Mouse (Mus musculus): Measurements from ENCODE around the gene Cdk18.
"Not testable (repeated sequence)": the region's sequence is repeated elsewhere in the genome, so short reads cannot be mapped to it uniquely, and the experiment has no call there.

Cdk18 gene

GRCm38 (mm10) chr1:132139416-132139864 lies at the start of gene Cdk18:
Gene Cdk18, minus strand, starts transcription at chr1:132139684.
- DNase-seq, result peak in 1 of 2 experiments; percentile 17

DNA sequence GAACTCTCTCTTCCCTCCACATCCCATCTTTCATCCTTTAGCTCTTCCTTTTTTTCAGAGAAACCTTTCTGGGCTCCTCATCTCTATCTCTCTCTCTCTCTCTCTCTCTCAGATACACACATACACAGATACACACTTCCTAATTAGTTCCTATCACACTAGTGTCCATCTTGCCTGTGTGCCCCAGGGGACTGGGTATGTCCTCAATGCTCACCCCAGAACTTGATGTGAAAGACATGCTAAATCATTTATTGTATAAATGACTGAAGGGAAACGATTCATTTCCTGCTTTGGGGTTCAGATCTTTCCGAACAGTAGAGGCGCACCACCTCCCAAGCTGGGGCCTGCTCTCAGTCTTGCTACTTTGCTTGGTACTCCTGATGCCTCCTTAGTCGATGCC lies 49.7 kb upstream of the Cdk18 start:
- no peak for DNase-seq

DNA sequence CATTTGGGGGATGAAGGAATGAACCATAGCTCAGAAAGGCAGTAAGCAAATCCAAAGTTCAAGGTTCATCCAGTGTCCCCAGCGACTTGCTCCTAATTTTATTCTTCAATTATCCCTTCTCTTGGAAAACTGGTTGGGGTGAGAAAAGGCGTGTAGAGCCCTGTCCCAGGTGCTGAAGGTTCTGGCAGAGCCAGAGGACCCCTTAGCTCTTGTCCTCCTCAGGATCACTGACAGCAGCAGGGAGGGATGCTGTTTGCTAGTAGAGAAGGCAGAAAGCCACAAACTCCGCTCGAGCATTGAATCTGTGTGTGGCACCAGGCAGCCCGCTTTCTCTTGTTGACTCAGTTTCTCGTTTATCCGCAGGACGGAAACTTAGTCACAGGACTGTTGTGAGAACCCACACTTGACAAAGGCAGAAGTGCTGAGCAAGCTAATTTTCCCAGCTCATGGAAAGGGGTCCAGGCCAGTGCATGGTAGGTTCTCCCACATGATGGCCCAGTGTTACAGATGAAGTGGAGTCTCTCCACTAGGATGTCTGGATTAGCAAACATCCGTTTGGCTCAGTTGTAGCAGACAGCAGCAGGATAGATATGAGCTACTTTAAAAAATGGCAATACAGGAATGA lies 49.1 kb upstream of the Cdk18 start:
- DNase-seq, result no peak

GRCm38 (mm10) chr1:132186303-132186702 lies 46.8 kb upstream of the Cdk18 start:
- DNase-seq, result no peak

- no peak for DNase-seq
Observed at GRCm38 (mm10) chr1:132171619-132172018, 32.1 kb upstream of the Cdk18 start.

- no peak for DNase-seq
Observed at GRCm38 (mm10) chr1:132170698-132171097, 31.2 kb upstream of the Cdk18 start.

DNA sequence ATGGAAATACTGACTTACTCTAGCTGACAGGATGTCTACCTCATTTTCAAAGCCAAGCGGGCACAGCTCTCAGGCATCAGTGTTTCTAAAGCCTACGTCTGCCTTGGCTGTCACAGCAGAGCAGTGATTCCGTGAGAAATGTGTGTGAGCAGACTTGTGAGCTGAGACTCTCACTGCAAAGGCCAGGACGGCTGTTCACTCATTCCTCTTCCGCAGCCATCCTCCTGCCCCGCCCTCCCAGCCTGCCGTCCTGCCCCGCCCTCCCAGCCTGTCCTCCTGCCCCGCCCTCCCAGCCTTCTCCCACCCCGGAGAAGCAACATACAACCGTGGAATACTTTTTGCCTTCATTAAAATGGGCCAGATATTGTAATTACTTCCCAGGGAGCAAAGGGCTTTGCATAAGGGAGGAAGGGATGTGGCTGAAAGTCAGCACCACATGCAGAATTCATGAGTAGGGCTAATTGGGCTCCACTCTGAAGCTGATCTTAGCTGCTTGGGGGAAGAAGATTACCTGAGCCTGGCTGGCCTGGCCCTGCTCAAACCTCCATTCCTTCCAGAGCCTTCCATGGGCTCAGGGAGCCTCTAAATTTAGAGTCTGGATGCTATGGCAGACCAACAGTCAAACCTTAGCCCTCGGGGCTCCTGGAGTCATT lies 28.8 kb upstream of the Cdk18 start:
- DNase-seq, result no peak

DNA sequence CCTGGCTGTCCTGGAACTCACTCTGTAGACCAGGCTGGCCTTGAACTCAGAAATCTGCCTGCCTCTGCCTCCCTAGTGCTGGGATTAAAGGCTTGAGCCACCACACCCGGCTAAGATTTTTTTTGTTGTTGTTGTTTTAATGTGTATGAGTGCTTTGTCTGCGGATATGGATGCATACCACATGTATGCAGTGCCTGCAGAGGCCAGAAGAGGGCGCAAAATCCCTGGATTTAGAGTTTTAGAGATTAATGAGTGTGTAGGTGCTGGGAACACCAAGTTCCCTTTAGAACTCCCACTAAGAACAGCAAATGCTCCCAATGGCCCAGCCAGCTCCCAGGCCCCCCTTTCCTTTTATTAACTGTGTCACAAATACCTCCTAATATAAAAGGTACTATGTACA lies 26.4 kb upstream of the Cdk18 start:
- peak in 1 of 2 experiments; percentile 28 for DNase-seq

DNA sequence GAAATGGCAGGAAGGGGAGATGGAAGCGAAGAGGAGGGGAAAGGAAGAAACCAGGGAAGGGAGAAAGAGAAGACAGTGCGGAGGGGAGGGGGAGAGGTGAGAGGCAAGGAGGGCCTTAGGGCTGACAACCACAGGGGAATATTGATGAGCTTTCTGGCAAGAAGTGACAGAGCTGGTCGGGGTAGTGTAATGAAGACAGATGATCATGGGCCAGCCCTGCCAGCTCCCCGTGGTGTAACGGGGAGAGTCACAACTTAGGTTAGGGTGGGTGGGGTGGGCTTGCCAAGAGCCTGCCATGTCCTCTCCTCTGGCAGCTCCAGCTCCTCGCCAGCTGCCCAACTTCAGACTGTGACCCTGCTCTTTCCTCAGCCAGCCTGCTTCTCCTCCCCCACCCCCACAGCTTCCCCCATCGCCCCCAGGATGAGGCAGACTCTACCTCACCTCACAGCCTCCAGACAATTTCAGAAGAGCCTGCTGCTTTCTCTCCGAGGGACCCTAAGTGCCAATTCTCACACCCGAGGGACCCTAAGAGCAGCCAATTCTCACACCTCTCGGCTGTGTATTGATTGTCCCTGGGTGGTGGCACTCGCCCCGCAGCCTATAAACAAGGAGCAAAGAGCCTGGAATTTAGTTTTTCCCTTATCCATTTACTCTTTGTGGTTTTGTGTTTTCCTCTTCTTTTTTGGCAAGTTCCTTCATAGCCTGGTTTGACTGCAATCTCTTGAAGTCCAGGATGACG lies 25.5 kb upstream of the Cdk18 start:
- DNase-seq, result no peak

DNA sequence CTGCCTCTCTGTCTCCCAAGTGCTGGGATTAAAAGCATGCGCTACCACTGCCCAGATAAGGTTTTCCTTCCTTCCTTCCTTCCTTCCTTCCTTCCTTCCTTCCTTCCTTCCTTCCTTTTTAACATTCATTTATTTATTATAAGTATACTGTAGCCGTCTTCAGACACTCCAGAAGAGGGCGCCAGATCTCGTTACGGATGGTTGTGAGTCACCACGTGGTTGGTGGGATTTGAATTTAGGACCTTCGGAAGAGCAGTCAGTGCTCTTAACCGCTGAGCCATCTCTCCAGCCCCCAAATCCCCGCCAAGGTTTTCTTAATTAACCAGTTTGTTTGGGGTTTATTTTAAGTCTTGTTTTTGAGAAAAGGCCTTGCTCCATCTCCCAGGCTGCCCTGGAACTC lies 23.1 kb upstream of the Cdk18 start:
- not testable (repeated sequence) for DNase-seq

GRCm38 (mm10) chr1:132161211-132161880 lies 21.9 kb upstream of the Cdk18 start:
- no peak for DNase-seq

- no peak for DNase-seq
Observed at GRCm38 (mm10) chr1:132159681-132160080, 20.2 kb upstream of the Cdk18 start.

- DNase-seq, result no peak
Observed at GRCm38 (mm10) chr1:132158741-132159140, 19.3 kb upstream of the Cdk18 start.

GRCm38 (mm10) chr1:132157808-132158207 lies 18.3 kb upstream of the Cdk18 start:
- no peak for DNase-seq

GRCm38 (mm10) chr1:132157016-132157781 lies 17.7 kb upstream of the Cdk18 start:
- peak; percentile 48 to 77 for DNase-seq

DNA sequence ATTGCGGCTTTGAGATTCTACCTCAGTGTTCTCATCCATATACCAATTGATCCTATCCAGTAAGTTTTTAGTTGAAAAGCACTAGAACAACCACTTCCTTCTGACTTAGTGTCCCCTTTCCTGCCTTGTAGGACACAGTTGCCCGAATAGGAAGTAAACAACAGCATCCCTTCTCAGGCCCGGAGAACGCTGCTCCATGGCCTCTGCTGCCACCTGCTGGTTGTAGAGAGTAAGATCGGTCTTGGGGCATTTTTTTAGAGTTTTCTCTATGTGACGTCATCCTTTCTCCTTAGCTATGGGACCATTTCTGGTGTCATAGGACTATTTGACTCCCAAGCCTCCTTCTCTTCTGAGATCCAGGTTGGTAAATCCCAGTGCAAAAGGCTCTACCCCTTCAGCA lies 16.3 kb upstream of the Cdk18 start:
- DNase-seq, result peak; percentile 47 to 71

DNA sequence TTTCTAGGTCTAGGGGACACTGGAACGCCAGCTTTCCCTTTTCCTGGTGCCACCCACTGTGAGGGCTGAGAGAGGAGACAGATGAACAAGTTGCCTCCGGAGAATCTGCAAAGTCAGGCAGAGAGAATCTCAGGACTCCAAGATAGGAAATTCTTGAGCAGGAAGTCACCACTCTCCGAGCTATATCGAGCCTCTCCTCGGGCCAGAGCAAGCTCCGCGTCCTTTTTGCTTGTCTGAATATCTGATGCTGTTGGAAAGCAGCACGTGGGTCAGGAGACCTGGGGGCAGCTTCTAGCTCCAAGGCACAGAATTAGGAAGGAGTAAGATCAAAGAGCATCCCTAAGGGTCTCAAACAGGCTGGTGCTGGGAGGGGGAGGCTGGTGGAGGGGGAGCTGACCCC lies 14.2 kb upstream of the Cdk18 start:
- DNase-seq, result no peak

- DNase-seq, result no peak
Observed at GRCm38 (mm10) chr1:132153086-132153690, 13.7 kb upstream of the Cdk18 start.

DNA sequence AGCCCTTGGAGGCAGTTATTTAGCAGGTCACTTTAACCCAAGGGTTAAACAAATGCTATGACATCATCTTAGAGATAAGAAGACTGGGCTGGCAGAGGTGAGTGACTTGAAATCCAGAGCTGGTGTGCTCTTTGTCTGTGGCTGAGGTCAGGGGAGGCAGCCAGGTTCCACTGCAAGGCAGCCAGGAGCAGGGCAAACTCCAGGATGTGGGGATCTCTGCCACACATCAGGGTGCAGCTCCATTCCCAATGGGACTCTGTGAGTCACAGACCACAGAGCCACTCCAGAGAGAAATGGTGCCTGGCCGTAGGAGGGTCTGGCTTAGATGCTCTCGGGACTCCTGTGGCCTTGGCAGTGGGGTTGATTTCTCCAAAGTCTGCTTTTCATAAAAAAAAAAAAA lies 12.4 kb upstream of the Cdk18 start:
- DNase-seq, result no peak

DNA sequence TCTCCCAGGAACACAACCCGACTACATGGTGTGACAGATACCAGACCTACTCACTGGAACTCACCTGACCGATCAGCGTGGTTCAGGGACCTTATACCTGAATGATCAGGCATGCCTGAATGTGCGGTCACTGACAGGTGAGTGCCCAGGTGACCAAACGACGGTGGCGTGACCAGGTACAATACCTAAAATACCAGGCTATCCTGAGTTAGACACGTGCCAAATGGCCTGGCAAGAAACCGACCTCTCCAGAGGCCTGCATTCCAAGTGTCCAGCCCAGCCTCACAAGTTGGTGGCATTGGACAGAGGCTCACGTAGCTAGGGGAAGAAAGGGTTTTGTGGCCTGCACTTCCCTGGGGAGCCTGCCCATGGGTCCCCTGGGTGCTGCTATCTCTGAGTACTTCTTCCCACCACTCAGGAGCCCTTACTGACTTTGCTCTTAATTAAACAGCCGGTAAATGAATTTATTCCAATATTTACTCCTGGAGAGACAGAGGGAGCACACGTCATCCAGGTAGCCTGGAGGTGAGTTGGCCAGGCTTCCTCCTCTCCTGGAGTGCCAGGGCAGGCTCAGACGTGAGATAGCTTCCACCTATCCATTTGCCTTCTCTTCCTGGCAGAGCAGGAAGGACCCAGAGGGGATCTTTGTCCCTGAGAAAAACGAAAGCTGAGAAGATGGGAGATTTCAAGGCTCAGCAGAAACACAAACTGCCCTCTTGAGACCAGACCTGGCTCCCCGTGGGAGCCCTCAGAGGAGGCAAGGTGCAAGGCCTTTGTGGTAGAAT lies 11.5 kb upstream of the Cdk18 start:
- DNase-seq, result no peak

DNA sequence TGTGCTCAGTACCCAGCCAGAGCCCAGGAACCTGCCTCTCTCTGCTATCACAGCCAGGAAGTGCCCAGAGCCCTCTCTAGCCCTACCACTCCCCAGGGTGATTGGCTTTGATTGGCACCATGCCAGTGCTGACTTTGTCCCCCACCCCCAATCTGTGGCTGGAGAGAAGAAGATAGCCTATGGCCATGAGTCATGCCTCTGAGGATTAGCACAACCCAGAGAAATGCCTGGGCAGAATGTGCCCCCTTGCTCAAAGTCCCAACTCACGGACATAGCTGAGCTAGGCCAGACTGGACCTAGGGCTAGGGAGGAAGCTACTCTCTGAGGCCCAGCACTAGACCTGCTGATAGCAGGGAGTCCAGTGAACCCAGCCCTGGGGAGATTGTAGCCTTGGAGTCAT lies 10.7 kb upstream of the Cdk18 start:
- DNase-seq, result no peak
